Mouse (Mus musculus) heart, adult 18-20 months (tissue): ENCODE measurements around the gene Tcf19. TPM values are rescaled to one million over a fixed set of nuclear protein-coding genes. Genes with fewer than 3 reads are reported as not detected.

Experiments
- DNase-seq, 2 experiments: peaks; one replicate each; pipeline ENCODE4 v3.0.0; 2021 to 2022; ENCODE audit warnings: mixed read lengths in 1 of 2
- long read RNA-seq, 2 experiments: library from polyadenylated mRNA; stranded (forward); transcript quantifications; one replicate each; pipeline ENCODE4 v2.0.0; 2021
- total RNA-seq, 2 experiments: library from RNA; stranded (reverse); gene quantifications; 2 replicates each; pipeline ENCODE4 v1.2.3; 2021

Gene Tcf19
- 1 to 10 TPM; 1.5 to 2.1 TPM for total RNA-seq
- long read RNA-seq, experiment 1, partial matches to known transcripts, result 0 of 2 reads
- long read RNA-seq, experiment 1, other reads (novel, unspliced or antisense), result 2 of 2 reads
- long read RNA-seq, experiment 2, partial matches to known transcripts, result 0 of 2 reads
- long read RNA-seq, experiment 2, other reads (novel, unspliced or antisense), result 1 of 2 reads

- DNase-seq, result peak; percentile 97 to 98
Measured at GRCm38 (mm10) chr17:35516652-35517500, at the start of gene Tcf19, which contains the start of gene Cchcr1. Gene Tcf19, minus strand, starts transcription at chr17:35516824. Gene Cchcr1, plus strand, starts transcription at chr17:35517100.

GRCm38 (mm10) chr17:35558216-35558615, 41.6 kb upstream of the Tcf19 start:
- DNase-seq, result no peak

DNA sequence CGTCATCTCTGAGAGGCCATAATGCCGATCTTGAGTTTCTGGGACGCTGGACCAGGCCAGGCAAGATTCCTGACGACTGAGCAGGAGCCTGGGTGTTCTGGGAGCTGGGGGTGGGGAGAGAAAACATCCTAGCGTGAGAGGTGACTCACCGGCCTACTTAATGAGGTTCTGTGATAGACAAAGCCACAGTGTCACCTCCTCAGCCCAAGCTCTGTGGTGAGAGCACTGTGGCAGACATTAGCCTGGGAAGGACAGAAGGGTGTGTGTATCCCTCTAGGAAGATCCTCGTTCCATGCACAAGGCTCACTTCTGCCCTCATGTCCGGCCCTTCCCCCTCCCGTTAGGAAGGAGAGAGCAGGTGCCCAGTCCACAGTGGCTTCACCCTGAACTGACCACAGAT, 40.7 kb upstream of the Tcf19 start:
- no peak for DNase-seq

- DNase-seq, result no peak
Measured at GRCm38 (mm10) chr17:35556812-35557211, 40.2 kb upstream of the Tcf19 start.

DNA sequence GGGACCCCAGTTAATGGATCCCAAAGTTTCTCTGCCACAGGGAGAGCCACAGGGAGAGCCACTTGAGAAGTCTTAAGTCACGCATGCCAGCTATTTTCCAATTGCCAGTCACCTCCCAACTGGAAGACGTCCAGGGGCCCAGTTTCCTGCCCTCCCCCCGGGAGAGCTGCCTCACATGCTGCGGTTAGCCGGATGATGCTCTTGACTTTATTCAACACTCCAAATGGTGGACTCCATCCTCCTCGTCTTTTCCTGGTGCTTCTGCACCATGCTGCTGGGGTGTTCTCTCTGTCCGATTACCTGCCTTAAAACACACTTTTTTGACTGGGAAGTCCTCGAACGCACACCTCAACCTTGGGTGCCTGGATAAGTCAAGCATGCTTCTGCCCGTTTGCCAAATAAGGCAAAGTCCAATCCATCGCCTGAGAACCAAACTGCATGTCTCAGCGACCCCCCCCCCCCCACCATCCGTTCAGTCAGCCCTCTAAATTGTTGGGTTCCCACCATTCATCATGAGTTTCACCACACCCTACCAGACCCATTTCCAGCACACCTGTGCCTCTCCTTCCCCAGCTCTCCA, 39.7 kb upstream of the Tcf19 start:
- DNase-seq, result no peak

GRCm38 (mm10) chr17:35554761-35555397, 38.3 kb upstream of the Tcf19 start:
- no peak for DNase-seq

- DNase-seq, result no peak
Measured at GRCm38 (mm10) chr17:35554321-35554720, 37.7 kb upstream of the Tcf19 start.

DNA sequence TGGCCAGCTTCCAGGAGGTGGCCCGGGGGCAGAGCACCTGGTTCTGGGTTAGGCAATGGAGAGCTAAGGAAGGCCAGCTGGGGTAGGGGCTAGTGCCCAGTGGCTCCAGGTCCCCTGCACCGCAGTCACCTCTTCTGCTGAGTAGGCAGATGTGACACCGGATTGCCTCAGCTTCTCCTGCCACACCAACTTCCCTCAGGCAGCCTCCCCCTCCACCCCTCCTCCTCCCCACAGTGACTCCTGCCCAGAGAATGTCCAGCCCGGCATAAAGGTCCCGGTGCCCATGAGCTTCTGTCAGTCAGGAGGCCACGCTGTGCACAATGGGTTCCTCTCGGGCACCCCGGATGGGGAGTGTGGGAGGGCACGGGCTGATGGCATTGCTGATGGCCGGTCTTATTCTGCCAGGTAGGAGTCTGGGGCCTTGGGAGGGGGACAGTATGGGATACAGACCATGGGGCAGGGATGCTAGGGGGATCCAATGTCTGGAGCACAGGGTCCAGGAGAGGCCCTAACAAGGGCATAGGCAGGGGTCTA, 35.3 kb upstream of the Tcf19 start, which contains the start of gene Cdsn:
Cdsn (plus strand) TSS at position 248 of the 534 bp plus-strand sequence.
- no peak for DNase-seq

DNA sequence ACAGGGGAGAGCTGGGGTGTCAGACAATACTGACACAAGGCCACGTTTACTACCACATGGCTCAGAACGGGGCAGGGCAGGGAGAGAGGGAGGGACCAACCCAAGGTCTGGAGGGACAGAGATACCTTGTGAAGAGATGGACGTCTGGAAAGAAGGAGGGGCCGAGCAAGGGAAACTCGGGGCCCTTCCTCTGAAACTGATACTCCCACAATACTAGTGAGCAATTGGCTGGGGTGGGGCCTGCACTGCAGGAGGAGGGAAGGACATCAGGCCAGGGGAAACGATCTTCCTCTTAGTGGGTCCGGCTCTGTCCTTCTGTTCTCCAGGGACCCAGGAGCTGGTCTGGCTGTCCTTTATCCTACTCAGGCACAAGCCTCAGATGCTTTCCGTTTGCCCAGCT, 34.2 kb upstream of the Tcf19 start:
- DNase-seq, result no peak

DNA sequence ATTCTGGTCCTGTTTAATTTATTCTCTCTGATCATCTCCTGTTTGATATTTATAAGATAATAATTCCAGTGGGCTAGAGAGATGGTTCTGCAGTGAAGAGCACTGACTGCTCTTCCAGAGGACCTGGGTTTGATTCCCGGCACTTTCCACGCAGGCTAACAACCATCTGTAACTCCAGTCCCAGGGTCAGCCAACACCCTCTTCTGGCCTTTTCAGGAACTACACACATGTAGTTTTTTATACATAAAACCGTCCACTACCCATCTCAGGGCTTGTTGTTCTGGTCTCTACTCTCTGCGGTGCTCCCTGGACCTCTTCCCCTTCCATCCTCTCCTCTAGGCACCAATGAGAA, 33.5 kb upstream of the Tcf19 start:
- DNase-seq, result no peak

GRCm38 (mm10) chr17:35549437-35550142, 33.0 kb upstream of the Tcf19 start:
- peak; percentile 88 to 90 for DNase-seq

- no peak for DNase-seq
Measured at GRCm38 (mm10) chr17:35548636-35549035, 32.0 kb upstream of the Tcf19 start.

GRCm38 (mm10) chr17:35547465-35547864, 30.8 kb upstream of the Tcf19 start:
- no peak for DNase-seq

DNA sequence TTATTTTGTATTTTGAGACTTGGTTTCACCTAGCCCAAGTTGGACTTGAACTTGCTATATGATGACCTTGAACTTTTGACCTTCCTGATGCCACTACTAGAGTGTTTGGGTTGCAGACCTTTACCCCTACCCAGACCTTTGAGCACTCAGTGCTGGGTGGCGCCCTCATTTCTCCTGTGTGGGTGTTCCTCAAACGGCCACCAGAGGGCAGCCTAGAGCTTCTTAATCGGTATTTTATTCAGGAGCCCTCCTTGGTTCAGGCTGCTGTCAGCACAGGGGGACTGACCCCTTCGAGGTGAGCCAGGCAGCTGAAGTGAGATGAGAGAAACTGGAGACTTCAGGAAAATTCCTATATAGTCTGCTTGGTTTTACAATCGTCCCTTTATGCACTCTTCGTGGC, 28.1 kb upstream of the Tcf19 start:
- DNase-seq, result peak; percentile 25 to 80

- no peak for DNase-seq
Measured at GRCm38 (mm10) chr17:35544001-35544400, 27.4 kb upstream of the Tcf19 start.

- peak in 1 of 2 experiments; percentile 23 for DNase-seq
Measured at GRCm38 (mm10) chr17:35543412-35543861, 26.8 kb upstream of the Tcf19 start.

DNA sequence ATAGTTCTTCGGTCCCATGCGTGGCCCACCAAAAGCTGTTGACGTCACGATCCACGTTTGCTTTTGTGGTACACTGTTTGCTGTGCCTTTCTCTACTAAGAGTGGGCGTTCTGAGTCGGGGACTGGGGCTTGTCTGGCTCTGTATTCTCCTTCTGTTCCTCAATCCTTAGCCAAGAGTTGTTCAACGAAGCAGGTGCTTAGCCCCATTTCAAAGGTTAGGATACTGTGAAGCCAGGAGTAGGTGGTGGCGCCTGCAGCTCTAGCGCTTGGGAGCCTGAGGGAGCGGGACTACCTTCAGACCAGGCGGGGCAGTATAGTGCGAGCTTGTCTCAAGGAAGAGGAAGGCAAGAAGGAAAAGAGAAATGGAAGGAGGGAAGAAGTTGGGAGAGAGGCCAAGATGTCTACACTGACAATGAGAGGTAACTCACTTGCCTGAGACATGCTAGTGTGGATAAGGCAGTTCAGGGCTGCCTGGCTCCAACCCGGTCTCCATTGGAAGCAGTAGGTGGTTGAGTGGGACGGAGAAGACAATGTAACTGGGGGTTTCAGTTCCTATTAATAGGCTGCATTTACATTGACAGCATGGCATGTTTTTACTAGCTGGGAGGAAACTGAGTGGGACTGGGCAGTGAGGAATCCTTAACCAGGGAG, 26.3 kb upstream of the Tcf19 start:
- no peak for DNase-seq

GRCm38 (mm10) chr17:35539540-35539939, 22.9 kb upstream of the Tcf19 start:
- no peak for DNase-seq

DNA sequence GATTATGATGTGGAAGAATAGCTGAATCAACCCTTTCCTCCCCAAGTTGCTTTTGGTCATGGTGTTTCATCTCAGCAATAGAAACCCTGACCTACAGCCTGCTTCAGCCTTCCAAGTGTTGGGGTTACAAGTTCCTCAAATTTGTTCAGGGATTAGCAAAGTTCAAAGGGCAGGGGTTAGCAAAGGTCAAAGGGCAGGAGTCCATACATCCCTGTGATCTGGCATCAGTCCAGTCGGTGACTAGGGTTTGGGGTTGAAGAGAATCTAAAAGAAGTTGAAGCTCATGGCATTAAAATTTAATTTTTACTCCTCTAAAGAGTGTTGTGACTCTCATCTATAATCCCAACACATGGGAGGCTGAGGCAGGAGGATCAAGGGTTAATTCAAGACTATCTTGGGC, 21.9 kb upstream of the Tcf19 start:
- no peak for DNase-seq

- DNase-seq, result no peak
Measured at GRCm38 (mm10) chr17:35537421-35537820, 20.8 kb upstream of the Tcf19 start.

DNA sequence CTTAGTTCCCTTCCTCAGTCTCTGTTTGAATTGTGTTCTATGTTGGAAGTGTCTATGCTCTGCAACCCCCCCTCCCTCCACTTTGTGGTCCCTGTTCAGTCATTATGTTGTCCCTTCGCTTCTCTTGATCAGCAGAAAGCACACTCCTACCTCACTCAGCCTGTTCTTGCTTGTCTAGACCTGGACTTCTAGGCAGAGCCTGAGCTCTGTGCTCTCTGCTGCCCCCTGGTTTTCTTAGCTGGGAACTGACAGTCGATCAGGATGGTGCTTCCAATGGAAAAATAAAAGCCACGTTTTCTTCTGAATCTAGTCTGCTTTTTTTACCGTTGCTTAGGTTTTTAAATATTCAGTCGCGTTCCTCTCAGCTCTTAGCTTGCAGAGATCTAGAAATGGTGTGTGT, 17.7 kb upstream of the Tcf19 start:
- peak; percentile 66 to 87 for DNase-seq
